In the genomic region with DNA sequence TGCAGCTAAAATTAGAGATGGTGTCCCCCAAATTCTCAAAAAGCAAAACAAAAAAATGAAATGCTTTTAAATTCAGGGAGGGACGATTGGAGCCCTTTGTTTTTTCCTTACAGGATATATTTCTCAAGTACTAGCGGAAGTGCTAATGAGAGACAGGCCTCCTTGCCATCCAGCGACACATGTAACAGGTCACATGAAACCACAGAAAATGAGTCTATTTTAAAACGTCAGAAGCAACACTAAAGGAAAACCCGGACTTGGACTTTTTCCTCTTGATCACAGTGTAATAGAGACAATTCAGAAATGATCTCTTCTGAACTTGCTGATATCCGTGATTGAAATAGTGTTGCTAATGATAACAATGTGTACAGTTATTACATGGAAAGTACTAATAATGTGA, we compare ENCODE assay signal across 31 mouse cellular contexts. TPM values are rescaled to one million over a fixed set of nuclear protein-coding genes. Genes with fewer than 3 reads are reported as not detected.
A peak's percentile ranks its signal among the peaks of the same experiment; 100 is the strongest.
DNase-seq lines count a peak whose midpoint lies in the region; ATAC-seq and TF ChIP-seq lines count a peak whose summit lies in the region.
"Had no signal": no experiment of that assay in that cellular context is flagged by ENCODE, and none has a peak within 500 bp of the region (broad histone marks: within the 10 kb centered on the region; RNA-seq: fewer than 3 reads in every experiment).

No protein-coding gene starts in this region.

- H3K36me3 ChIP-seq in C2C12 (ENCODE audit: control insufficient read depth, insufficient read depth): no peaks in the 10 kb centered on the region
- H3K36me3 ChIP-seq in embryonic facial prominence, embryonic 10.5 days (replicated peaks): no peaks in the 10 kb centered on the region
- H3K36me3 ChIP-seq in limb, embryonic 10.5 days: no peaks in the 10 kb centered on the region
- no peaks in the 10 kb centered on the region for H3K36me3 ChIP-seq in neural tube, embryonic 15.5 days
- H3K36me3 ChIP-seq: forebrain, embryonic 10.5 days; forebrain, embryonic 15.5 days; hindbrain, embryonic 13.5 days; limb, embryonic 15.5 days; liver, embryonic 13.5 days; neural tube, embryonic 13.5 days had no signal

- H3K79me2 ChIP-seq in C2C12 (ENCODE audit: control insufficient read depth, insufficient read depth): no peaks in the 10 kb centered on the region

- ATAC-seq in neural tube, embryonic 15.5 days (ENCODE audit: low FRiP score): no peak
- ATAC-seq: forebrain, embryonic 15.5 days; intestine, embryonic 16.5 days; midbrain, embryonic 16.5 days had no signal

- H3K79me3 ChIP-seq in C2C12 (ENCODE audit: low read depth): no peaks in the 10 kb centered on the region

- no peak overlapping the region for H3K4me3 ChIP-seq in C2C12 (ENCODE audit: insufficient read depth, poor library complexity, severe bottlenecking)
- H3K4me3 ChIP-seq in embryonic facial prominence, embryonic 10.5 days: no peak overlapping the region
- no peak overlapping the region for H3K4me3 ChIP-seq in limb, embryonic 10.5 days
- no peak overlapping the region for H3K4me3 ChIP-seq in layer of hippocampus, adult 2 months
- no peak overlapping the region for H3K4me3 ChIP-seq in neural tube, embryonic 15.5 days (replicated peaks)
- H3K4me3 ChIP-seq: forebrain, embryonic 10.5 days; forebrain, embryonic 15.5 days; gastrocnemius, adult 2 months; hindbrain, embryonic 13.5 days; limb, embryonic 15.5 days; liver, embryonic 13.5 days; neural tube, embryonic 13.5 days had no signal

- H3K9ac ChIP-seq in neural tube, embryonic 15.5 days (replicated peaks): no peak overlapping the region
- H3K9ac ChIP-seq: forebrain, embryonic 15.5 days; hindbrain, embryonic 13.5 days; limb, embryonic 15.5 days; liver, embryonic 13.5 days; neural tube, embryonic 13.5 days had no signal

- TF ChIP-seq CTCF in C2C12 (IDR thresholded peaks at IDR 0.05; ENCODE audit: control insufficient read depth, insufficient read depth, insufficient read length): no peak
- TF ChIP-seq CTCF in layer of hippocampus, adult 2 months (conservative IDR thresholded peaks at IDR 0.05): no peak

- H3K27ac ChIP-seq in embryonic facial prominence, embryonic 10.5 days (replicated peaks): no peak overlapping the region
- 0 out of 2 replicates have a peak overlapping the region, but pooled peaks have one; percentile 46 for H3K27ac ChIP-seq in limb, embryonic 10.5 days
- H3K27ac ChIP-seq in layer of hippocampus, adult 2 months: no peak overlapping the region
- H3K27ac ChIP-seq in neural tube, embryonic 15.5 days (replicated peaks): no peak overlapping the region
- H3K27ac ChIP-seq: forebrain, embryonic 10.5 days; forebrain, embryonic 15.5 days; gastrocnemius, adult 2 months; hindbrain, embryonic 13.5 days; kidney, postnatal 0 days; limb, embryonic 15.5 days; liver, embryonic 13.5 days; neural tube, embryonic 13.5 days had no signal

- 50% methylated on average over 6 of the region's 6 CpGs for whole genome bisulfite sequencing in embryonic facial prominence, embryonic 10.5 days
- 46% methylated on average over 6 of the region's 6 CpGs for WGBS in limb, embryonic 10.5 days
- 77% methylated on average over 6 of the region's 6 CpGs for WGBS in neural tube, embryonic 15.5 days

- no peaks in the 10 kb centered on the region for H3K9me3 ChIP-seq in embryonic facial prominence, embryonic 10.5 days
- no peaks in the 10 kb centered on the region for H3K9me3 ChIP-seq in limb, embryonic 10.5 days (replicated peaks)
- H3K9me3 ChIP-seq in neural tube, embryonic 15.5 days (replicated peaks): no peaks in the 10 kb centered on the region
- H3K9me3 ChIP-seq: forebrain, embryonic 10.5 days; forebrain, embryonic 15.5 days; hindbrain, embryonic 13.5 days; limb, embryonic 15.5 days; liver, embryonic 13.5 days; neural tube, embryonic 13.5 days had no signal

- DNase-seq in 3T3-L1 (ENCODE audit: low read depth, low spot score): peak; percentile 54
- peak; percentile 10 for DNase-seq in embryonic facial prominence, embryonic 10.5 days (ENCODE audit: low spot score)
- no peak for DNase-seq in limb, embryonic 10.5 days (ENCODE audit: low spot score)
- DNase-seq in layer of hippocampus, adult 2 months (ENCODE audit: low spot score in 2 of 2): no peak
- no peak for DNase-seq in cerebellum, postnatal 25 days
- DNase-seq: adrenal gland, postnatal 25 days; cerebellum, adult 2 months; cerebellum, postnatal 14 days; gastrocnemius, adult 2 months; gastrocnemius, postnatal 36 days; heart, adult 18-20 months; heart, postnatal 36 days; kidney, adult 8-10 months; layer of hippocampus, adult 9-11 months; liver, embryonic 13.5 days; lung, adult 18-20 months; lung, postnatal 10 days; thymus, adult 2 months; thymus, postnatal 4 days had no signal

- H3K4me2 ChIP-seq in neural tube, embryonic 15.5 days: no peak overlapping the region
- H3K4me2 ChIP-seq: forebrain, embryonic 15.5 days; heart, embryonic 11.5 days; hindbrain, embryonic 13.5 days; limb, embryonic 15.5 days; liver, embryonic 13.5 days; midbrain, embryonic 11.5 days; neural tube, embryonic 13.5 days had no signal

- no peak overlapping the region for H3ac ChIP-seq in C2C12 (ENCODE audit: control insufficient read depth, insufficient read length, low read depth)

- no peaks in the 10 kb centered on the region for H3K4me1 ChIP-seq in embryonic facial prominence, embryonic 10.5 days
- H3K4me1 ChIP-seq in limb, embryonic 10.5 days: peaks cover 11% of the 10 kb centered on the region; the same call in 1 of the 2 replicates
- no peaks in the 10 kb centered on the region for H3K4me1 ChIP-seq in neural tube, embryonic 15.5 days
- H3K4me1 ChIP-seq: forebrain, embryonic 10.5 days; forebrain, embryonic 15.5 days; hindbrain, embryonic 13.5 days; limb, embryonic 15.5 days; liver, embryonic 13.5 days; neural tube, embryonic 13.5 days had no signal

- H3K27me3 ChIP-seq in C2C12 (ENCODE audit: control insufficient read depth, insufficient read depth, insufficient read length): no peaks in the 10 kb centered on the region
- H3K27me3 ChIP-seq in embryonic facial prominence, embryonic 10.5 days (replicated peaks; ENCODE audit: low read depth, poor library complexity, severe bottlenecking): no peaks in the 10 kb centered on the region
- H3K27me3 ChIP-seq in limb, embryonic 10.5 days (ENCODE audit: low read depth, poor library complexity, severe bottlenecking): no peaks in the 10 kb centered on the region
- H3K27me3 ChIP-seq in neural tube, embryonic 15.5 days (replicated peaks): no peaks in the 10 kb centered on the region
- H3K27me3 ChIP-seq: forebrain, embryonic 15.5 days; hindbrain, embryonic 13.5 days; limb, embryonic 15.5 days; liver, embryonic 13.5 days; neural tube, embryonic 13.5 days had no signal

TF ChIP-seq in C2C12, 6 proteins besides CTCF, POLR2A, EP300 and RAD21:
- TF ChIP-seq USF1 (IDR thresholded peaks at IDR 0.05; ENCODE audit: low read depth) (peak; percentile 49), CEBPB (IDR thresholded peaks at IDR 0.05; ENCODE audit: low read depth) (no peak), MYOG (IDR thresholded peaks at IDR 0.05; ENCODE audit: control insufficient read depth, extremely low read depth, insufficient read length) (no peak), FOSL1 (IDR thresholded peaks at IDR 0.05; ENCODE audit: insufficient read depth, low read length, poor library complexity, severe bottlenecking) (no peak), MAX (IDR thresholded peaks at IDR 0.05) (peak; percentile 26)

RNA-seq across cellular contexts. Expression of gene Ldah, which starts 27.0 kb away (rescaled TPM):
- 52.7 TPM for polyA plus RNA-seq in C2C12 (2012; fragmentation: generic; extraction: Trizol)
- 67.3 and 69.5 TPM in 2 replicates for polyA plus RNA-seq in embryonic facial prominence, embryonic 10.5 days (2016; fragmentation: Nextera tagmentation; extraction: Ambion mirVana)
- polyA plus RNA-seq in limb, embryonic 10.5 days (2016; fragmentation: Nextera tagmentation; extraction: Ambion mirVana): 64.3 and 65.7 TPM in 2 replicates
- 10 to 100 TPM; 41.5 to 45.7 TPM for total RNA-seq in layer of hippocampus, adult 2 months (2021)
- polyA plus RNA-seq in neural tube, embryonic 15.5 days (2015; fragmentation: Nextera tagmentation; extraction: Ambion mirVana): 66.6 and 70.1 TPM in 2 replicates

Comparison
In these comparisons a context has a peak if more than half of its experiments do, and no peak if none do; other contexts are left out.
1. DNase-seq: peak in 3T3-L1 (single experiment) and embryonic facial prominence, embryonic 10.5 days (single experiment); none in limb, embryonic 10.5 days (single experiment), layer of hippocampus, adult 2 months (0 of 2) and cerebellum, postnatal 25 days (0 of 2).